In the genomic region with DNA sequence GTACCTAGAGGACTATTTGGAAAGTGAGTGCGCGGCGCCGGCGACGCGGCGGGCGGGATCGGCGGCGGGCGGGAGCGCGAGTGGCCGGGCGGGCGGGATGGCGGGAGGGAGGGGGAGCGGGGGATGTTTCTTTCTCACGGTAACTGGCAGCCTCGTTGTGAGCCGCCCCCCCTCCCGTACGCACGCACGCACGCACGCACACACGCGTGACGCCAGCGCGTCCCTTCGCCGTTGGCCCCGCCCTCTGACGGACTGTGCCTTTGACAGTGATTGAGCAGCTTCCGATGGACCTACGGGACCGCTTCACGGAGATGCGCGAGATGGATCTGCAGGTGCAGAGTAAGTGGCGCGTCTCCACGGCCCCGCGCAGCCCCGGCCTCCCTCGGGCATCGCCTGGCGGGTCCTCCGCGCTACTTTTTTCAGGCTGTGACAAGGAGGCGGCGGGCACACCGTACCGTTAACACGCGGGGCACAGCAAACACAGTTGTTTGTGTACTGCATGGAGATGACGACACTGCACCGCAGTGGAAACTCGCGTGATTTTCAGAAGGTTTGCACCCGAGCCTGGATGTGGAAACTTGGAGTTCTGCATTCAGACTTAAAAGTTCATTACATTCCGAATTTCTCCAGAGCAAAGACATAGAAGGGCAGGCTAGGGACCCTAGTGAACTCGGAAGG, we compare ENCODE assay signal across 8 mouse cellular contexts. TPM values are rescaled to one million over a fixed set of nuclear protein-coding genes. Genes with fewer than 3 reads are reported as not detected.
DNase-seq lines count a peak whose midpoint lies in the region; ATAC-seq lines count a peak whose summit lies in the region.

No protein-coding gene starts in this region.

- peak; percentile 96 for ATAC-seq in intestine, embryonic 14.5 days (replicated peaks; ENCODE audit: low FRiP score, low TSS enrichment, low read depth)

- H3K4me3 ChIP-seq in intestine, embryonic 14.5 days (ENCODE audit: low read depth, low read length): peak overlapping the region; percentile 81

- WGBS in intestine, embryonic 14.5 days: under 1% methylated on average over 65 of the region's 68 CpGs

- intact Hi-C loops in gastrocnemius, postnatal 14 days (cut with DNase I; ENCODE audit: low total_unique reads): loop anchor here (10.0 kb wide), 1 partner anchor 155 kb away; no protein-coding TSS in a partner anchor
- intact Hi-C loops in left cerebral cortex, postnatal 14 days (cut with DNase I): loop anchor here (5.0 kb wide), 2 partner anchors 98 to 153 kb away; a partner anchor contains a TSS

- peak overlapping the region; percentile 98 for H3K27ac ChIP-seq in intestine, embryonic 14.5 days (ENCODE audit: low read depth)

- H3K4me1 ChIP-seq in intestine, embryonic 14.5 days (replicated peaks; ENCODE audit: control insufficient read depth, insufficient read depth, low read length): peaks cover 3% of the 10 kb centered on the region; the same call in 1 of the 2 replicates

- H3K9me3 ChIP-seq in intestine, embryonic 14.5 days (ENCODE audit: control insufficient read depth, low read length): no peaks in the 10 kb centered on the region

- peak overlapping the region; percentile 90 for H3K9ac ChIP-seq in intestine, embryonic 14.5 days (ENCODE audit: low read length)

- peak; percentile 99 for DNase-seq in adipocyte (ENCODE audit: low spot score)
- DNase-seq in embryo, embryonic 10 days (ENCODE audit: low spot score): peak; percentile 98
- peak; percentile 97 for DNase-seq in gastrocnemius, postnatal 14 days
- DNase-seq in intestine, embryonic 14.5 days (ENCODE audit: low spot score): peak; percentile 98
- peak; percentile 97 to 98 for DNase-seq in left cerebral cortex, postnatal 14 days (ENCODE audit: low spot score in 2 of 2)
- peak; percentile 97 for DNase-seq in mesoderm, embryonic 11.5 days (ENCODE audit: low read depth, low spot score)
- DNase-seq in right cerebral cortex, postnatal 36 days (ENCODE audit: low spot score in 2 of 2): peak; percentile 98
- DNase-seq in yolk sac, embryonic 10.5 days (ENCODE audit: low spot score): peak; percentile 97

- peaks cover 31% of the 10 kb centered on the region for H3K36me3 ChIP-seq in intestine, embryonic 14.5 days (ENCODE audit: control insufficient read depth, insufficient read depth, low read length)

- H3K27me3 ChIP-seq in intestine, embryonic 14.5 days (replicated peaks; ENCODE audit: control insufficient read depth, insufficient read depth, low read length): no peaks in the 10 kb centered on the region

- peak overlapping the region; percentile 68 for H3K4me2 ChIP-seq in intestine, embryonic 14.5 days (ENCODE audit: low read length)

RNA-seq across cellular contexts. Expression of a gene that starts 0.5 kb away (rescaled TPM):
- total RNA-seq in gastrocnemius, postnatal 14 days (2021): 10 to 100 TPM; 10.6 to 12.0 TPM
- polyA plus RNA-seq in intestine, embryonic 14.5 days (2014; fragmentation: Nextera tagmentation; extraction: Ambion mirVana): 41.3 and 49.9 TPM in 2 replicates
- 10 to 100 TPM; 20.6 to 22.1 TPM for total RNA-seq in left cerebral cortex, postnatal 14 days (2021)

RNA-seq across cellular contexts. Expression of a gene that starts 35.8 kb away (rescaled TPM):
- total RNA-seq in gastrocnemius, postnatal 14 days (2021): 10 to 100 TPM; 15.6 to 16.3 TPM
- polyA plus RNA-seq in intestine, embryonic 14.5 days (2014; fragmentation: Nextera tagmentation; extraction: Ambion mirVana): 35.5 and 38.5 TPM in 2 replicates
- total RNA-seq in left cerebral cortex, postnatal 14 days (2021): 1 to 10 TPM; 2.2 to 3.1 TPM

Comparison
In these comparisons a context has a peak if more than half of its experiments do, and no peak if none do; other contexts are left out.
1. Peak in every context shown above with its lines: DNase-seq, ATAC-seq, H3K4me3 ChIP-seq and H3K27ac ChIP-seq.
2. RNA of a gene that starts 35.8 kb away (total RNA-seq): 15.6 to 16.3 TPM in gastrocnemius, postnatal 14 days; 2.2 to 3.1 TPM in left cerebral cortex, postnatal 14 days; every median in the first group is over 4 times any median in the second.